Mouse (Mus musculus): ENCODE measurements around the gene Prdm11. TPM values are rescaled to one million over a fixed set of nuclear protein-coding genes. Genes with fewer than 3 reads are reported as not detected.

Gene Prdm11
- polyA plus RNA-seq, 1 experiment from 2014 or later = 7.3 TPM

- Histone ChIP-seq H3K9me3 (ENCODE audit: control insufficient read depth, low read length) (no peaks in the 10 kb centered on the region), H3K9ac (ENCODE audit: low read depth, low read length) (peak overlapping the region; percentile 38), H3K27me3 (replicated peaks; ENCODE audit: control insufficient read depth, insufficient read depth, low read length) (no peaks in the 10 kb centered on the region), H3K4me3 (ENCODE audit: low read length) (no peak overlapping the region), H3K27ac (ENCODE audit: low read length) (peak overlapping the region; percentile 68), H3K4me2 (ENCODE audit: low read depth, low read length) (peak overlapping the region; percentile 26; the same call in 1 of the 2 replicates), H3K36me3 (ENCODE audit: control insufficient read depth, insufficient read depth, low read length) (no peaks in the 10 kb centered on the region), H3K4me1 (ENCODE audit: control insufficient read depth, insufficient read depth, low read length) (peaks cover 43% of the 10 kb centered on the region)
- ATAC-seq = peak; percentile 93
- 19% methylated on average over 7 of the region's 7 CpGs for WGBS
Measured at GRCm38 (mm10) chr2:93035631-93036030, 10.3 kb downstream of the Prdm11 start.

DNA sequence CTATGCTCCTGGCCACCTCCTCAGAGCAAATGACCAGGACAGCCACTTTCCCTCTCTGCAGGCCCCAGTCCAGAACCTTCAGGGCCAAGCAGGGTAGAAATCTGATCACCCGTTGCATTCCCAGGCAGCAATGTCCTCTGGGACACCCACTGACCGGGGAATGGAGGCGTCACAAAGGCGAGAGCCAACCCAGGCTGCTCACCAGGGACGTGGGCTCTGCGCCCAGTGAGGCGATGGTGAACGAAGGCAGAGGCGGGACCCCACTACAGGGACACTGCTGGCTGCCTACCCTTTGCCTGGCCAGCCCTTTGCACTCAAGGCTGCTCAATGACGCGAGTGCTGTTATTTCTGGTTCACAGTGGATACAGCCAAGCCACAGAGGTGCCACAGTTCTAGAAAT, 13.3 kb downstream of the Prdm11 start:
- ATAC-seq = no peak
- no peaks in the 10 kb centered on the region for H3K27me3 ChIP-seq (replicated peaks; ENCODE audit: control insufficient read depth, insufficient read depth, low read length)
- no peak overlapping the region for H3K9ac ChIP-seq (ENCODE audit: low read depth, low read length)
- no peaks in the 10 kb centered on the region for H3K36me3 ChIP-seq (ENCODE audit: control insufficient read depth, insufficient read depth, low read length)
- H3K4me2 ChIP-seq (ENCODE audit: low read depth, low read length) = no peak overlapping the region
- H3K9me3 ChIP-seq (ENCODE audit: control insufficient read depth, low read length) = no peaks in the 10 kb centered on the region
- 78% methylated on average over 11 of the region's 11 CpGs for WGBS
- H3K4me1 ChIP-seq (ENCODE audit: control insufficient read depth, insufficient read depth, low read length) = peaks cover 47% of the 10 kb centered on the region
- H3K27ac ChIP-seq (ENCODE audit: low read length) = no peak overlapping the region
- no peak overlapping the region for H3K4me3 ChIP-seq (ENCODE audit: low read length)

- Histone ChIP-seq H3K27ac (ENCODE audit: low read length) (no peak overlapping the region), H3K9ac (ENCODE audit: low read depth, low read length) (no peak overlapping the region), H3K4me3 (ENCODE audit: low read length) (no peak overlapping the region), H3K9me3 (ENCODE audit: control insufficient read depth, low read length) (no peaks in the 10 kb centered on the region), H3K36me3 (ENCODE audit: control insufficient read depth, insufficient read depth, low read length) (no peaks in the 10 kb centered on the region), H3K4me2 (ENCODE audit: low read depth, low read length) (no peak overlapping the region), H3K27me3 (replicated peaks; ENCODE audit: control insufficient read depth, insufficient read depth, low read length) (no peaks in the 10 kb centered on the region), H3K4me1 (ENCODE audit: control insufficient read depth, insufficient read depth, low read length) (peaks cover 46% of the 10 kb centered on the region)
- no peak for ATAC-seq
- 62% methylated on average over 8 of the region's 8 CpGs for WGBS
Measured at GRCm38 (mm10) chr2:93032049-93032448, 13.9 kb downstream of the Prdm11 start.

- Histone ChIP-seq H3K27me3 (replicated peaks; ENCODE audit: control insufficient read depth, insufficient read depth, low read length) (no peaks in the 10 kb centered on the region), H3K4me2 (ENCODE audit: low read depth, low read length) (no peak overlapping the region), H3K9ac (ENCODE audit: low read depth, low read length) (no peak overlapping the region), H3K9me3 (ENCODE audit: control insufficient read depth, low read length) (no peaks in the 10 kb centered on the region), H3K4me3 (ENCODE audit: low read length) (no peak overlapping the region), H3K4me1 (ENCODE audit: control insufficient read depth, insufficient read depth, low read length) (peaks cover 39% of the 10 kb centered on the region), H3K27ac (ENCODE audit: low read length) (no peak overlapping the region), H3K36me3 (ENCODE audit: control insufficient read depth, insufficient read depth, low read length) (no peaks in the 10 kb centered on the region)
- ATAC-seq = no peak
- WGBS = 57% methylated on average over 9 of the region's 9 CpGs
Measured at GRCm38 (mm10) chr2:93031021-93031420, 14.9 kb downstream of the Prdm11 start.

DNA sequence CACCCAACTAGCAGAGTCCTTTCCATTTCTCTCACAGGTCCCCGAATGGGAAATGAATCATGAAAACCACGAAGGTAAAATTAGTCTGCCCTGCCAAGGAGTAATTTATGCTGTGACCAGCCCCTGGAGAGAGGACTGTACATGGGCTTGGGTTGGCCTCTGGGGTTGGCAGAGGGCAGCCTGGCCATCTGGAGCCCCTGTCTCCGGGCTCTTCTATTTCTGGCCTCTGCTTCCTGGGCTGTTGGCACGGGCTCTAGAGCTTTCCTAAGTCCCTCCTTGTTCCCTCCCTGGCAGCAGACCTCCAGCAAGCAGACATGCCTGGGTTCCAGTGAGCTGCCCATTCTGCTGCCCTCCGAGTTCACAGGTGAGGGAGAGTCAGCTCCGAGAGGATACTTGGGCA, 15.9 kb downstream of the Prdm11 start:
- H3K27me3 ChIP-seq (replicated peaks; ENCODE audit: control insufficient read depth, insufficient read depth, low read length) = no peaks in the 10 kb centered on the region

DNA sequence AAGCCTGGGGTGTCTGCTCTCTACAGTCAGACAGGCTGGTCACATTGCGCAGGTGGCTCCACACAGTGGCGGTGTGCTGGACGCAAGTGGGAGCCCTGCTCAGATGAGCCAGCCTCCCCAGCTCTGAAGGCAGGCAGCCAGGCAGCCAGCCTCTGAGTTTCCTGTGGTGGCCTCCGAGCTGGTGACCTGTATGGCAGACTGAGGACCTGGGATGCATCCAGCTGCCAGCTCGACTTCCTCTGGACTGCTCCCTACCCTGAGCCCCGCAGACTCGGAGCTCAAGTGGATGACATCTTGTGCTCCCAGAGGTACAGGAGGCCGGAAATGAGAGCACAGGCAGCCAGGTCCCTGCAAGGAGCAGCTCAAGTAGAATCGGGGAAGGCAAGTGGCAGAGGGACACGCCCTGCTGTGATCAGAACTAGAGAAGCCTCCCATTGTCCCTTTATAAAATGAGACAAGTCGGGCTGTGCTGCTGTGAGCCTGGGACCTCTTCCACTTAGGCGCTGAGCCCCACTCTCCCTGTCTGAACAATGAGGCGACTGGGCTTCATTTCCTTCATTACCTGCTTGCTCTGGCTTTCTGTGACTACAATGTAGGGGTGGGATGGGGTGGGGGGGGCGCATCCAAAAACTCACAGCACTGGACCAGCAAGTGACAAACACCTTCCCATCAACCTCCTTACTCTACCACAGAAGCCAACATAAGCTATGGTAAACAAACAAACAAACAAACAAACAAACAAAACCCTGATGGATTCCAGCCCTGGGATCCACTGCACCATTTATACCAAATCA, 16.5 kb downstream of the Prdm11 start:
- peak; percentile 43; the same call in 1 of the 2 replicates for ATAC-seq
- Histone ChIP-seq H3K4me2 (ENCODE audit: low read depth, low read length) (no peak overlapping the region), H3K4me3 (ENCODE audit: low read length) (no peak overlapping the region), H3K27ac (ENCODE audit: low read length) (peak overlapping the region; percentile 40; the same call in 1 of the 2 replicates), H3K9ac (ENCODE audit: low read depth, low read length) (peak overlapping the region; percentile 39; the same call in 1 of the 2 replicates), H3K9me3 (ENCODE audit: control insufficient read depth, low read length) (no peaks in the 10 kb centered on the region), H3K27me3 (replicated peaks; ENCODE audit: control insufficient read depth, insufficient read depth, low read length) (no peaks in the 10 kb centered on the region), H3K36me3 (ENCODE audit: control insufficient read depth, insufficient read depth, low read length) (no peaks in the 10 kb centered on the region), H3K4me1 (ENCODE audit: control insufficient read depth, insufficient read depth, low read length) (peaks cover 28% of the 10 kb centered on the region)
- 41% methylated on average over 14 of the region's 14 CpGs for WGBS

More for the DNA sequence above, 15.9 kb downstream of the Prdm11 start:
- H3K36me3 ChIP-seq (ENCODE audit: control insufficient read depth, insufficient read depth, low read length) = no peaks in the 10 kb centered on the region
- no peaks in the 10 kb centered on the region for H3K9me3 ChIP-seq (ENCODE audit: control insufficient read depth, low read length)
- H3K4me2 ChIP-seq (ENCODE audit: low read depth, low read length) = no peak overlapping the region
- H3K4me3 ChIP-seq (ENCODE audit: low read length) = no peak overlapping the region
- no peak overlapping the region for H3K27ac ChIP-seq (ENCODE audit: low read length)
- ATAC-seq = no peak
- 65% methylated on average over 6 of the region's 6 CpGs for WGBS
- peaks cover 29% of the 10 kb centered on the region for H3K4me1 ChIP-seq (ENCODE audit: control insufficient read depth, insufficient read depth, low read length)
- no peak overlapping the region for H3K9ac ChIP-seq (ENCODE audit: low read depth, low read length)

DNA sequence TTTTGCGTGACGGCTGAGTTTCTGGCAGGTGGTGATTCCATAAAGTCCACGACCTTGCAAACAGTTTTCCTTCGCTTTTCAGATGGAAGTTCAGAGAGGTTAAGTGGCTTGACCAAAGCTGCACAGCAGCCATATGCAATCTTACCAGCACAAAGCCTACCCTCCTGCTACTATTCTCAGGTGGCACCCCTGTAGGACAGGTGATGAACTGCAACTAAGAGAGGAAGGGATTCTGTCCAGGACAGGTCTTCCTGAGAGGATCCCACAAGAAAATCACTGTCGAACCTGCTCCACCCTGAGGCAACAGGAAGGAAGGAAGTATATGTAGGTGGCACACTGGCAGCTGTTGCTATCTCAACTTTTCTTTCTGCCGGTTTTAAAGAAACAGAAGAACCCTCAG, 17.1 kb downstream of the Prdm11 start:
- H3K9me3 ChIP-seq (ENCODE audit: control insufficient read depth, low read length) = no peaks in the 10 kb centered on the region
- peak overlapping the region; percentile 39; the same call in 1 of the 2 replicates for H3K9ac ChIP-seq (ENCODE audit: low read depth, low read length)
- H3K27ac ChIP-seq (ENCODE audit: low read length) = 0 out of 2 replicates have a peak overlapping the region, but pooled peaks have one; percentile 40
- H3K4me2 ChIP-seq (ENCODE audit: low read depth, low read length) = no peak overlapping the region
- no peak overlapping the region for H3K4me3 ChIP-seq (ENCODE audit: low read length)
- peak; percentile 5; the same call in 1 of the 2 replicates for ATAC-seq
- no peaks in the 10 kb centered on the region for H3K36me3 ChIP-seq (ENCODE audit: control insufficient read depth, insufficient read depth, low read length)
- H3K4me1 ChIP-seq (ENCODE audit: control insufficient read depth, insufficient read depth, low read length) = peaks cover 30% of the 10 kb centered on the region
- 65% methylated on average over 6 of the region's 6 CpGs for WGBS
- no peaks in the 10 kb centered on the region for H3K27me3 ChIP-seq (replicated peaks; ENCODE audit: control insufficient read depth, insufficient read depth, low read length)

GRCm38 (mm10) chr2:93027713-93028112, 18.3 kb downstream of the Prdm11 start:
- 84% methylated on average over 7 of the region's 7 CpGs for WGBS
- Histone ChIP-seq H3K27me3 (replicated peaks; ENCODE audit: control insufficient read depth, insufficient read depth, low read length) (no peaks in the 10 kb centered on the region), H3K4me3 (ENCODE audit: low read length) (no peak overlapping the region), H3K4me2 (ENCODE audit: low read depth, low read length) (no peak overlapping the region), H3K9me3 (ENCODE audit: control insufficient read depth, low read length) (no peaks in the 10 kb centered on the region), H3K4me1 (ENCODE audit: control insufficient read depth, insufficient read depth, low read length) (peaks cover 30% of the 10 kb centered on the region), H3K27ac (ENCODE audit: low read length) (no peak overlapping the region), H3K9ac (ENCODE audit: low read depth, low read length) (no peak overlapping the region), H3K36me3 (ENCODE audit: control insufficient read depth, insufficient read depth, low read length) (no peaks in the 10 kb centered on the region)
- no peak for ATAC-seq

GRCm38 (mm10) chr2:93024431-93024830, 21.5 kb downstream of the Prdm11 start:
- H3K9me3 ChIP-seq (ENCODE audit: control insufficient read depth, low read length) = no peaks in the 10 kb centered on the region
- 68% methylated on average over 3 of the region's 3 CpGs for WGBS
- H3K27ac ChIP-seq (ENCODE audit: low read length) = no peak overlapping the region
- H3K9ac ChIP-seq (ENCODE audit: low read depth, low read length) = no peak overlapping the region
- H3K4me1 ChIP-seq (ENCODE audit: control insufficient read depth, insufficient read depth, low read length) = peaks cover 11% of the 10 kb centered on the region
- H3K36me3 ChIP-seq (ENCODE audit: control insufficient read depth, insufficient read depth, low read length) = no peaks in the 10 kb centered on the region
- no peak overlapping the region for H3K4me3 ChIP-seq (ENCODE audit: low read length)
- no peak for ATAC-seq
- H3K4me2 ChIP-seq (ENCODE audit: low read depth, low read length) = no peak overlapping the region
- H3K27me3 ChIP-seq (replicated peaks; ENCODE audit: control insufficient read depth, insufficient read depth, low read length) = no peaks in the 10 kb centered on the region

Data from intestine, embryonic 16.5 days (tissue).